Mouse (Mus musculus) gastrocnemius, postnatal 36 days (tissue): ENCODE data around the gene Gramd1c. TPM values are rescaled to one million over a fixed set of nuclear protein-coding genes. Genes with fewer than 3 reads are reported as not detected.

Experiments used
- DNase-seq, 2 experiments: peaks; one replicate each; pipeline ENCODE4 v3.0.0; 2022
- intact Hi-C: fragments of 180-260 bp; cut with DNase I; formaldehyde crosslinking; loops from one replicate; pipeline ENCODE4 v1.15.1; 2025
- total RNA-seq, 2 experiments: library from RNA; stranded (reverse); gene quantifications; 2 replicates each; pipeline ENCODE4 v1.2.3; 2021

Gramd1c gene
- total RNA-seq, 2 experiments from 2014 or later, result 0.20 to 0.38 TPM

- intact Hi-C loops, result no loop called here
- no peak for DNase-seq
Measured at GRCm38 (mm10) chr16:44026210-44026609, 36.9 kb downstream of the Gramd1c start.

- intact Hi-C loops, result no loop called here
- no peak for DNase-seq
Measured at GRCm38 (mm10) chr16:44018986-44019548, 44.1 kb downstream of the Gramd1c start.

GRCm38 (mm10) chr16:44018372-44018771 lies 44.8 kb downstream of the Gramd1c start:
- intact Hi-C loops, result no loop called here
- DNase-seq, result no peak

- intact Hi-C loops, result no loop called here
- no peak for DNase-seq
Measured at GRCm38 (mm10) chr16:44017707-44018106, 45.4 kb downstream of the Gramd1c start.

GRCm38 (mm10) chr16:44016164-44016563 lies 47.0 kb downstream of the Gramd1c start:
- intact Hi-C loops, result no loop called here
- DNase-seq, result no peak

- no peak for DNase-seq
- intact Hi-C loops, result no loop called here
Measured at GRCm38 (mm10) chr16:44015416-44016158, 47.6 kb downstream of the Gramd1c start.

- intact Hi-C loops, result no loop called here
- no peak for DNase-seq
Measured at GRCm38 (mm10) chr16:44011010-44011409, 52.1 kb downstream of the Gramd1c start.

- intact Hi-C loops, result no loop called here
- no peak for DNase-seq
Measured at GRCm38 (mm10) chr16:44002086-44002485, 61.1 kb downstream of the Gramd1c start.

- intact Hi-C loops, result no loop called here
- no peak for DNase-seq
Measured at GRCm38 (mm10) chr16:43999541-43999940, 63.6 kb downstream of the Gramd1c start.

- DNase-seq, result no peak
- intact Hi-C loops, result no loop called here
Measured at GRCm38 (mm10) chr16:43999111-43999510, 64.0 kb downstream of the Gramd1c start.

- intact Hi-C loops, result no loop called here
- DNase-seq, result no peak
Measured at GRCm38 (mm10) chr16:43994623-43995022, 68.5 kb downstream of the Gramd1c start.

- DNase-seq, result no peak
- intact Hi-C loops, result no loop called here
Measured at GRCm38 (mm10) chr16:43986299-43986698, 76.8 kb downstream of the Gramd1c start.

GRCm38 (mm10) chr16:43980110-43980609 lies 83.0 kb downstream of the Gramd1c start:
- no peak for DNase-seq
- intact Hi-C loops, result no loop called here

GRCm38 (mm10) chr16:43979328-43980109 lies 83.6 kb downstream of the Gramd1c start, which contains the start of gene Zdhhc23:
Gene Zdhhc23 (minus strand): TSS chr16:43979791.
- DNase-seq, result no peak
- intact Hi-C loops, result no loop called here

- DNase-seq, result no peak
- intact Hi-C loops, result no loop called here
Measured at GRCm38 (mm10) chr16:43979010-43979327, 84.2 kb downstream of the Gramd1c start.

- intact Hi-C loops, result no loop called here
- peak in 1 of 2 experiments; percentile 27 for DNase-seq
Measured at GRCm38 (mm10) chr16:43973606-43974220, 89.4 kb downstream of the Gramd1c start.

GRCm38 (mm10) chr16:43973147-43973546 lies 90.0 kb downstream of the Gramd1c start:
- no peak for DNase-seq
- intact Hi-C loops, result no loop called here

GRCm38 (mm10) chr16:43972391-43972790 lies 90.8 kb downstream of the Gramd1c start:
- intact Hi-C loops, result no loop called here
- DNase-seq, result no peak

GRCm38 (mm10) chr16:43971741-43972140 lies 91.4 kb downstream of the Gramd1c start:
- no peak for DNase-seq
- intact Hi-C loops, result no loop called here

GRCm38 (mm10) chr16:43971189-43971588 lies 92.0 kb downstream of the Gramd1c start:
- no peak for DNase-seq
- intact Hi-C loops, result no loop called here

- DNase-seq, result no peak
- intact Hi-C loops, result no loop called here
Measured at GRCm38 (mm10) chr16:43970426-43970825, 92.7 kb downstream of the Gramd1c start.
